Mouse (Mus musculus): Measurements from ENCODE around the gene Arpc1a. TPM values are rescaled to one million over a fixed set of nuclear protein-coding genes. Genes with fewer than 3 reads are reported as not detected.
"Not testable (repeated sequence)": the region's sequence is repeated elsewhere in the genome, so short reads cannot be mapped to it uniquely, and the experiment has no call there.

Gene Arpc1a
- 100 to 1,000 TPM; 194 to 211 TPM for total RNA-seq (2021)

GRCm38 (mm10) chr5:145083632-145084451 lies at the start of gene Arpc1a, which contains the start of gene Kpna7:
Arpc1a (plus strand) TSS chr5:145083830.
Kpna7 (minus strand) TSS chr5:145084030.
- intact Hi-C loops (cut with DNase I) = no loop called here
- DNase-seq (ENCODE audit: low spot score in 2 of 2) = peak; percentile 85 to 90

- no peak for DNase-seq (ENCODE audit: low spot score in 2 of 2)
- intact Hi-C loops (cut with DNase I) = no loop called here
These were observed 42.0 kb upstream of the Arpc1a start for GRCm38 (mm10) chr5:145041628-145042027.

- intact Hi-C loops (cut with DNase I); DNase-seq (ENCODE audit: low spot score in 2 of 2): not testable (repeated sequence)
These were observed 40.9 kb upstream of the Arpc1a start, which contains the start of gene 1700018F24Rik for GRCm38 (mm10) chr5:145042690-145043089. 1700018F24Rik (plus strand) TSS chr5:145042990.

GRCm38 (mm10) chr5:145054187-145054586 lies 29.4 kb upstream of the Arpc1a start:
- DNase-seq (ENCODE audit: low spot score in 2 of 2); intact Hi-C loops (cut with DNase I): not testable (repeated sequence)

- no peak for DNase-seq (ENCODE audit: low spot score in 2 of 2)
- intact Hi-C loops (cut with DNase I) = no loop called here
These were observed 25.7 kb upstream of the Arpc1a start for GRCm38 (mm10) chr5:145057907-145058306.

- intact Hi-C loops (cut with DNase I) = no loop called here
These were observed 24.9 kb upstream of the Arpc1a start for GRCm38 (mm10) chr5:145058722-145059121.

GRCm38 (mm10) chr5:145059524-145059923 lies 24.1 kb upstream of the Arpc1a start:
- intact Hi-C loops (cut with DNase I) = no loop called here
- no peak for DNase-seq (ENCODE audit: low spot score in 2 of 2)

More at GRCm38 (mm10) chr5:145058722-145059121, 24.9 kb upstream of the Arpc1a start:
- no peak for DNase-seq (ENCODE audit: low spot score in 2 of 2)

GRCm38 (mm10) chr5:145064765-145065340 lies 18.8 kb upstream of the Arpc1a start:
- intact Hi-C loops (cut with DNase I) = loop anchor here (5.0 to 10.0 kb wide), 2 partner anchors 48 to 190 kb away; no protein-coding TSS in a partner anchor

GRCm38 (mm10) chr5:145068863-145069262 lies 14.8 kb upstream of the Arpc1a start:
- no peak for DNase-seq (ENCODE audit: low spot score in 2 of 2)
- intact Hi-C loops (cut with DNase I) = loop anchor here (5.0 to 10.0 kb wide), 2 partner anchors 52 to 194 kb away; no protein-coding TSS in a partner anchor

More at GRCm38 (mm10) chr5:145064765-145065340, 18.8 kb upstream of the Arpc1a start:
- no peak for DNase-seq (ENCODE audit: low spot score in 2 of 2)

- intact Hi-C loops (cut with DNase I) = loop anchor here (5.0 to 10.0 kb wide), 2 partner anchors 52 to 195 kb away; no protein-coding TSS in a partner anchor
- peak; percentile 62 to 66 for DNase-seq (ENCODE audit: low spot score in 2 of 2)
These were observed 13.9 kb upstream of the Arpc1a start for GRCm38 (mm10) chr5:145069707-145070106.

- no peak for DNase-seq (ENCODE audit: low spot score in 2 of 2)
- intact Hi-C loops (cut with DNase I) = no loop called here
These were observed 12.3 kb upstream of the Arpc1a start for GRCm38 (mm10) chr5:145071342-145071741.

- intact Hi-C loops (cut with DNase I) = no loop called here
- no peak for DNase-seq (ENCODE audit: low spot score in 2 of 2)
These were observed 8.5 kb upstream of the Arpc1a start for GRCm38 (mm10) chr5:145075081-145075480.

GRCm38 (mm10) chr5:145081866-145082613 lies 1.6 kb upstream of the Arpc1a start:
- intact Hi-C loops (cut with DNase I) = no loop called here
- no peak for DNase-seq (ENCODE audit: low spot score in 2 of 2)

GRCm38 (mm10) chr5:145083201-145083600 lies 429 bp upstream of the Arpc1a start:
- intact Hi-C loops (cut with DNase I); DNase-seq (ENCODE audit: low spot score in 2 of 2): not testable (repeated sequence)

- intact Hi-C loops (cut with DNase I) = no loop called here
- DNase-seq (ENCODE audit: low spot score in 2 of 2) = no peak
These were observed 1.2 kb downstream of the Arpc1a start for GRCm38 (mm10) chr5:145084822-145085221.

- no peak for DNase-seq (ENCODE audit: low spot score in 2 of 2)
- intact Hi-C loops (cut with DNase I) = no loop called here
These were observed 4.6 kb downstream of the Arpc1a start for GRCm38 (mm10) chr5:145088186-145088585.

GRCm38 (mm10) chr5:145089878-145090277 lies 6.2 kb downstream of the Arpc1a start:
- intact Hi-C loops (cut with DNase I) = no loop called here
- no peak for DNase-seq (ENCODE audit: low spot score in 2 of 2)

GRCm38 (mm10) chr5:145096195-145096594 lies 12.6 kb downstream of the Arpc1a start:
- intact Hi-C loops (cut with DNase I) = no loop called here
- no peak for DNase-seq (ENCODE audit: low spot score in 2 of 2)

GRCm38 (mm10) chr5:145098340-145098821 lies 14.8 kb downstream of the Arpc1a start:
- intact Hi-C loops (cut with DNase I) = no loop called here

GRCm38 (mm10) chr5:145100960-145101359 lies 17.3 kb downstream of the Arpc1a start:
- no peak for DNase-seq (ENCODE audit: low spot score in 2 of 2)
- intact Hi-C loops (cut with DNase I) = no loop called here

More at GRCm38 (mm10) chr5:145098340-145098821, 14.8 kb downstream of the Arpc1a start:
- DNase-seq (ENCODE audit: low spot score in 2 of 2) = no peak

Measured in left cerebral cortex, postnatal 36 days (tissue).